Mouse (Mus musculus): ENCODE results near the gene Tspear.

DNA sequence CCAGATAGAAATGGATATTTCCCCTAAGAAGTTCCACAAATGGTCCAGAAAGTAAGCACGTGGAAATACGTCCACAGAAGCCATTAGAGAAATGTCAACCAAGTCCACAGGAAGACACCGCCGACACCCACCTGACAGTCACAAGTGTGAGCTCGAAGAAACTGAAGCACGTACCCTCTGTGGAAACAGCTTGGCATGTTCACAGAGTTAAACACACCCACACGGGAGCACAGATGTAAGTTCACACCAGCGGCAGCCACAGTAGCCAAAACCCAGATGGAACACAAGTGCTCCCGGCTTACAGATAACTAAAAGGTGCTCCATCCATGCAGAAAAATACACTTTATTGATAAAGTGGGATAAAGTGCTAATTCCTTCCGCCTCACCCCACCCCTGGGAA lies 241.0 kb downstream of the Tspear start:
- TF ChIP-seq CTCF (IDR thresholded peaks at IDR 0.05; ENCODE audit: low read depth, low read length), result no peak
- no peak for TF ChIP-seq POLR2A (IDR thresholded peaks at IDR 0.05; ENCODE audit: borderline replicate concordance, low read depth, low read length)
